Mouse (Mus musculus) c-Kit-positive CD71-positive TER-119-positive erythroid progenitor cells, embryonic 14.5 days (primary cell): Measurements from ENCODE around the gene Mrps16.

Source experiments
- DNase-seq: peaks from one replicate; pipeline ENCODE4 v3.0.0-alpha.2; 2013; ENCODE audit warnings: low spot score

Mrps16 gene

GRCm38 (mm10) chr14:20368271-20368670 lies 25.2 kb downstream of the Mrps16 start:
- peak; percentile 22 for DNase-seq

GRCm38 (mm10) chr14:20363230-20363629 lies 30.2 kb downstream of the Mrps16 start:
- no peak for DNase-seq

GRCm38 (mm10) chr14:20347991-20348541 lies 45.4 kb downstream of the Mrps16 start, which contains the start of the genes Ecd and Fam149b:
Gene Ecd (minus strand): TSS chr14:20348121.
Gene Fam149b (plus strand): TSS chr14:20348162.
- peak; percentile 97 for DNase-seq

GRCm38 (mm10) chr14:20347441-20347990 lies 45.9 kb downstream of the Mrps16 start:
- no peak for DNase-seq

GRCm38 (mm10) chr14:20345885-20346284 lies 47.5 kb downstream of the Mrps16 start:
- DNase-seq = no peak

- peak; percentile 67 for DNase-seq
Measured at GRCm38 (mm10) chr14:20340866-20341265, 52.6 kb downstream of the Mrps16 start.

- peak; percentile 58 for DNase-seq
Measured at GRCm38 (mm10) chr14:20340149-20340548, 53.3 kb downstream of the Mrps16 start.

GRCm38 (mm10) chr14:20339415-20339814 lies 54.0 kb downstream of the Mrps16 start:
- DNase-seq = no peak
